Mouse (Mus musculus) embryo, embryonic 10 days (tissue): ENCODE measurements at regions not wholly inside any gene's neighbourhood (a gene's known extent, or its start where the extent isn't known, plus 50 kb on each side); places are given as distances from the start of the nearest gene placed in this dataset.
A peak's percentile ranks its signal among the peaks of the same experiment; 100 is the strongest.
"Not testable (repeated sequence)": the region's sequence is repeated elsewhere in the genome, so short reads cannot be mapped to it uniquely, and the experiment has no call there.

ENCODE experiments used
- DNase-seq: peaks from one replicate; pipeline ENCODE4 v3.0.0-alpha.2; 2015; ENCODE audit warnings: low spot score

- DNase-seq: not testable (repeated sequence)
Measured at GRCm38 (mm10) chr3:59563486-59564006, 166.0 kb upstream of the Gm5538 start.

DNA sequence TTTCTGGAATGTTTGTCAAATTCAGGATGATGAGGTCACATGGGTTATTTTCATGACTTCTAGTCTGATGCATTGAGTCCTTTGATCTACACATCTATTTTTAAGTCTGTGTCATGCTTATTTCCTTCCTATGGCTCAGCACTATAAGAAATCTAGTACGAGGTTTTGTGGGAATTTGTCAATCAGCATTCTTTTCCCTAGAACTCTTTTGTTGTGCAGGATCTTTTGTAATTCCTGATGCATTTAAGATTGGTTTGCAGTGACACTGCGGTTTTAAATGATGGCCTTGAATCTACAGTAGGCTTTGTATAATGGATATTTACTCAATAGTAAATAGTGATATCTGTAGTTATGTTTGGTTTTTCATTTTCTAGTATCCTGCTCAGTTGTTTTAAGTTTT lies 187.0 kb upstream of the Gm5538 start:
- no peak for DNase-seq

DNA sequence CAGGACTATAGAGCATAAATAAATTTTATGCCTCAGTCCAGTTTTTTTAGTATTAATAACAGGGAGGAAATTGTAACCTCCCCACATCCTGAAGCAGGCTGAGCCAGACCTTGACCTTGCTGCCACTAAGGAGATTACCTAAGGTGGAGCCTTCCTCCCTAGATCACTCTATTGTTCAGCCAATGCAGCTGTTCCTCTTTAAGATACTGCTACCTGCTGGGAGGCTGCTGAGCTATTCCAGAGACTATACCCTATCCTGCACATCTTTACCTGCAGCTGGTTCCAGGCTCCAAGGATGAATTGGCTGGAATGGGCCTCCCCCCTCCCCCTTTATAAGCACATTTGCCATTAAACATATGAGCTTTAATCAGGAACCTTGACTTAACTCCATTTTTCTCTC lies 189.0 kb upstream of the Gm5538 start:
- DNase-seq: not testable (repeated sequence)

DNA sequence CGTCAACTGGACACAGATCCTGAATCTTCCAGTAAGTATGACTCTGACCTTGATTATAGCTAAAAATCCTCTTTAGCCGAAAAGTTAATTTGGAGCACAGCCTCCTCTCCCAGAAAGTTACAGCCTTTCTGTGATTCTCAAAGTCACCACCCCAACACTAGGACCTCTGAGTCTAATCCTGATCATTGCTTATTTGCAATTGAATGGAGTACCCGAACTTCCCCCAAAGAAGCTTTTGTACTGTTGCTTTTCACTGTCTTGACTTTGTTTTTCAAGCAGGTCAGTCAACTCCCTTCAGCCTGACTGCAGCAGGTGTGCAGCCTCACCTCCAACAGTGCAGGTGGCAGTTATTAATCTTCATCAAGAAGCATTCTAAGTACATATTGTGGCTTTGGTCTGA lies 189.7 kb upstream of the Gm5538 start:
- DNase-seq: not testable (repeated sequence)

DNA sequence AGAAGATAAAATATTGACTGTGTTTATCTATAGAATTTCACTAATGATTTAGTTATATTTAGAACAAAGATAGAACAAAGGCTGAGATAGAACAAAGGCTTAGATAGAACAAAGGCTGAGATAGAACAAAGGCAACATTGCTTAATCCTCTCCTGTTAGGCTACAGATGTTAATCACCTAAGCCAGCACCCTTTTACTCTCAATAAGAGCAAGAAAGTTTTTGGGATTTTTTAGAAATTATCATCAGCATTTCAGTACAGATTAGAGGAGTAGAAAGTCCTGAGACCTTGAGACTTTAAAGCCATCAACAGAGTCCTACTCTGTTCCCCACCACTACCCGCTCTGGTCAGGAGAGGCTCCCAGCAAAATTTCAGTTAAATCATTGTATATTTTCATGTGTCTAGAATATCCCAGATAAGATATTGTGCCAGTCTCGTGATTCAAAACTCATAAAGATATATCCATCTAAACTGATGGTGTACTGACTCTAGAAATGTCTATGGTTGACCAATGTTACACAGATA lies 187.2 kb upstream of the Igsf10 start:
- no peak for DNase-seq

GRCm38 (mm10) chr3:59530592-59531310 lies 186.6 kb upstream of the Igsf10 start:
- no peak for DNase-seq

GRCm38 (mm10) chr3:59520766-59521165 lies 176.6 kb upstream of the Igsf10 start:
- DNase-seq: no peak

GRCm38 (mm10) chr3:59478095-59478494 lies 133.9 kb upstream of the Igsf10 start:
- DNase-seq: peak; percentile 27

- DNase-seq: no peak
Measured at GRCm38 (mm10) chr3:59477441-59478061, 133.4 kb upstream of the Igsf10 start.

DNA sequence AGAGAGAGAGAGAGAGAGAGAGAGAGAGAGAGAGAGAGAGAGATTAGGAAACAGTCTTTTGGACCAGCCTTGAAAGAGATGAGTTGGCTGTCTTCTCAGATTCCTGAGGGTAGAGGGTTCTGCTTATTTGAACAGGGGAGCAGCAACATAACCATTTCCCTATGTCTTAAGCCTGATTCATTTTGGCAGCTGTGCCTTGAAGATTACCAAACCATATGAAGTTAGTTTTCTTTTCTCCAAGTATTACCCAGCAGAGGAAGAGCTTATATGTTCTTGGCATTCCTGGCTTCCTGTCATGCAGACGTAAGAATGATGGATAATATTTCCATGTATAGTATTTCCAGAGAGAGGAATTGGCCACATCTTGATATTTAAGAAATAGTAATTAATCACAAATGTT lies 124.8 kb upstream of the Igsf10 start:
- no peak for DNase-seq

DNA sequence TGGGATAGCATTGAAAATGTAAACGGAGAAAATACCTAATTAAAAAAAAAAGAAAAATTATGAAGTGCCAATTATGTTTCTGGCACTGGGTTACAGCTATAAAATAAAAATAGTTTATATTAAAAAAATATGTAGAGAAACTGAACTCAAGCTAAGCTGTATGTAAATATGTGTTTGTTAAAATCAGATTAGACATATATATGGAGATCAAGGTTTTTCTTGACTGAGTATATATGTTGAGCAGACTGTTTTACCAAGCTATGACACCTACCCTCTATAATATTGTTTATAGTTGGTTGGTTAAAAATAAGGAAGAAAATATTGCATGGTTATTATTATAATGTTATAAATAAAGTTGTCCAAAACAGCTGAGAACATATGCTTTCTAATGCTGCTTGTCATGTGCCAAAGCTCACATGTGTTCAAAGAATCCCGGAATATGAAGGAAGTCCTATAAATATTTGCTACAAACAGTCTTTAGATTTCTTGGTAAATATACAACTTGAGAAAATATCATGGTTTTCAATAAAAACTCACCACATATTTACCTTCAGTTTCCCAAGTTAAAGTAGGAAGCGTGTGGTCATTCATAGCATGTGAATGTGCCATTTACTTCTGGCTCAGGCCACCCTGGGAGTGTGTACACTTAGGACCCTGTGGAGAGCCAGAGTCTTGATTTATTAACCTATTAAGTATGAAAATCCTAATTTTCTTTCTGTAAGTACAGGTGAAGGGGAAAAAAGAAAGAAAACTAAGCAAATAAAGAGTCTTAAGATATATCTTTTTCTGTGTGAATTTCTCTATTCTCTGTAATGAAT lies 118.4 kb upstream of the Igsf10 start:
- DNase-seq: no peak

- DNase-seq: no peak
Measured at GRCm38 (mm10) chr3:59456938-59457337, 112.7 kb upstream of the Igsf10 start.

DNA sequence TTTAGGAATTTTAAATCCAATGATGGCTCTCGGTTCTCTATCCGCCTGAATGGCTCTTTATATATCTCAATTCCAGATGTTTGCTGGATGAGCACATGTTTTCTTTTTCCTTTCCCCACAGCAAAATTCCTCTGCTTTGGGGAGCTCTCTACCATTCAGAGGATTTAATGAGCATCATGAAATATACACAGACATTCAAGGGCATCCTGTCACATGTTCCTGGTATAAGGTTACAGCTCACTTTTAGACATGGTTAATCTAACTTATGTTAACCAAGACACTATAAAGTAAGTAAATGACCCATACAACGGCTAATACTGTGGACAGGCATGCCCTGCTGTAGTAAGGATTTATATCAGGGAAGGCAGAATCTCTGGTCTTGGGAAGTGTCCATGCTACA lies 106.9 kb upstream of the Igsf10 start:
- DNase-seq: peak; percentile 4

- no peak for DNase-seq
Measured at GRCm38 (mm10) chr3:59423621-59424020, 79.4 kb upstream of the Igsf10 start.

- DNase-seq: no peak
Measured at GRCm38 (mm10) chr3:59409131-59409530, 64.9 kb upstream of the Igsf10 start.

DNA sequence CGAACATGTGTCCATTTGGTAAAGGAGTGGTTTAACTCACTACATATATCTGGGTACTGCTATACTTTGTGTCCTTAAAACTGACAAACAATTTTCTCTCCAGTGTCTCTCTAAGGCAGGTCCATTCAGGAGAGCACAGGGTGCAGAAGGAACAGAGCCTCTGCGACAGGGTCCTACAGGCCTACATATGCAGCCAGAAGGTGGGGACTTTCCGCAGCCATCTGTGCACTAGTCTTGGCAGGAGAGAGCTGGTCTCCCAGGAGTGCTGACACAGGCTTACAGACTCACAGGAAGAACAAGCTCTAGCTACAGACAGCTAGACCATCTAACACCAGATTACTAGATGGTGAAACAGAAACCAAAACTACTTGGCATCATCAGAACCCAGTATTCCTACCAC lies 61.8 kb upstream of the Igsf10 start:
- DNase-seq: no peak

- peak; percentile 8 for DNase-seq
Measured at GRCm38 (mm10) chr3:59401856-59402255, 57.7 kb upstream of the Igsf10 start.

GRCm38 (mm10) chr3:59401425-59401824 lies 57.2 kb upstream of the Igsf10 start:
- DNase-seq: no peak
